Mouse (Mus musculus): ENCODE measurements at regions not wholly inside any gene's neighbourhood (a gene's known extent, or its start where the extent isn't known, plus 50 kb on each side); places are given as distances from the start of the nearest gene placed in this dataset.

DNA sequence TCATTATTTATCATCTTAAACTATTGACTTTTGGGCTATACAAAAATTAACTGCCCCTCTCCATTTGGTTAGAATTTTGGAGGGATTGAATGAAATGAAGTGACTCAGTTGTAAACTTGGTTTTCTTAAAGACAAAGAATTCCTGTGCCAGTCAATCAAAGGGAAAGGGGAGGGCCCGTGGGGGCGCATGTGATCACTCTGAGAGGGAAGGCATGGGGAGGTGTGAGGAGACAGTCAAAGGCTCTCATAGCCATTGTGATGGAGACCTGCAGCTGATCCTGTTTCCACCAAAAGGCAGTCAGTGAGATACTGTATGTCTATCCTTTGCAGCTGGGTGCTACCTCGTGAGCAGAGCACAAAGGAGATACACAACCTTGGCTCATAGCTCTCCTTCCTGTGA is 156.6 kb upstream of the Slc24a2 start:
- TF ChIP-seq CTCF (IDR thresholded peaks at IDR 0.05; ENCODE audit: borderline replicate concordance, insufficient read depth, low read length) = no peak
- TF ChIP-seq POLR2A (IDR thresholded peaks at IDR 0.05; ENCODE audit: low read depth, low read length) = no peak

Measured in embryonic fibroblast, embryonic 13.5 days (primary cell).